Mouse (Mus musculus) activated CD4-positive, CD25-positive, alpha-beta regulatory T cell, adult 4 months (primary cell): ENCODE results near the gene Gm43738. TPM values are rescaled to one million over a fixed set of nuclear protein-coding genes. Genes with fewer than 3 reads are reported as not detected.

Source experiments
- ATAC-seq: one replicate; pipeline ENCODE4 v1.8.0; 2017
- polyA plus RNA-seq, 2 experiments: library from polyadenylated mRNA; unstranded; fragments of 100-300 nt; shearing (Covaris generic); gene quantifications; one replicate each; pipeline ENCODE4 v1.2.1; 2017

Gene Gm43738
- under 1 TPM in 1 of 2 experiments, not detected in 1; 0.23 TPM for polyA plus RNA-seq

- ATAC-seq: no peak
These were observed at the start of gene Gm43738 for GRCm38 (mm10) chr3:89100811-89101210. TSS of gene Gm43738 (minus strand) at chr3:89101099.

- no peak for ATAC-seq
These were observed 47.7 kb upstream of the Gm43738 start for GRCm38 (mm10) chr3:89148567-89148966.

- no peak for ATAC-seq
These were observed 47.0 kb upstream of the Gm43738 start for GRCm38 (mm10) chr3:89147979-89148311.

GRCm38 (mm10) chr3:89147101-89147978 lies 46.4 kb upstream of the Gm43738 start:
- no peak for ATAC-seq

- no peak for ATAC-seq
These were observed 44.7 kb upstream of the Gm43738 start for GRCm38 (mm10) chr3:89145566-89145965.

GRCm38 (mm10) chr3:89144821-89145220 lies 43.9 kb upstream of the Gm43738 start:
- ATAC-seq: no peak

GRCm38 (mm10) chr3:89136365-89136764 lies 35.5 kb upstream of the Gm43738 start:
- no peak for ATAC-seq

GRCm38 (mm10) chr3:89135958-89136357 lies 35.1 kb upstream of the Gm43738 start, which contains the start of gene Pklr:
TSS of gene Pklr (plus strand) at chr3:89136142.
- no peak for ATAC-seq

- ATAC-seq: no peak
These were observed 32.9 kb upstream of the Gm43738 start for GRCm38 (mm10) chr3:89133752-89134151.

- ATAC-seq: no peak
These were observed 32.2 kb upstream of the Gm43738 start for GRCm38 (mm10) chr3:89133063-89133450.

GRCm38 (mm10) chr3:89132285-89133062 lies 31.6 kb upstream of the Gm43738 start:
- ATAC-seq: no peak

GRCm38 (mm10) chr3:89131816-89132215 lies 30.9 kb upstream of the Gm43738 start:
- ATAC-seq: no peak

- no peak for ATAC-seq
These were observed 29.0 kb upstream of the Gm43738 start for GRCm38 (mm10) chr3:89129908-89130307.

GRCm38 (mm10) chr3:89125981-89126380 lies 25.1 kb upstream of the Gm43738 start:
- no peak for ATAC-seq

- no peak for ATAC-seq
These were observed 23.3 kb upstream of the Gm43738 start for GRCm38 (mm10) chr3:89124241-89124640.

- ATAC-seq: no peak
These were observed 22.4 kb upstream of the Gm43738 start for GRCm38 (mm10) chr3:89123313-89123712.

GRCm38 (mm10) chr3:89115522-89115921 lies 14.6 kb upstream of the Gm43738 start:
- no peak for ATAC-seq

- no peak for ATAC-seq
These were observed 12.2 kb upstream of the Gm43738 start for GRCm38 (mm10) chr3:89113058-89113457.

GRCm38 (mm10) chr3:89108146-89108545 lies 7.2 kb upstream of the Gm43738 start:
- no peak for ATAC-seq

- no peak for ATAC-seq
These were observed 6.6 kb upstream of the Gm43738 start for GRCm38 (mm10) chr3:89107545-89107944.

- no peak for ATAC-seq
These were observed 6.0 kb upstream of the Gm43738 start for GRCm38 (mm10) chr3:89106881-89107280.

GRCm38 (mm10) chr3:89103291-89103595 lies 2.3 kb upstream of the Gm43738 start:
- no peak for ATAC-seq

- ATAC-seq: no peak
These were observed 1.8 kb upstream of the Gm43738 start for GRCm38 (mm10) chr3:89102495-89103290.
